Mouse (Mus musculus): ENCODE data around the gene Cfi.

DNA sequence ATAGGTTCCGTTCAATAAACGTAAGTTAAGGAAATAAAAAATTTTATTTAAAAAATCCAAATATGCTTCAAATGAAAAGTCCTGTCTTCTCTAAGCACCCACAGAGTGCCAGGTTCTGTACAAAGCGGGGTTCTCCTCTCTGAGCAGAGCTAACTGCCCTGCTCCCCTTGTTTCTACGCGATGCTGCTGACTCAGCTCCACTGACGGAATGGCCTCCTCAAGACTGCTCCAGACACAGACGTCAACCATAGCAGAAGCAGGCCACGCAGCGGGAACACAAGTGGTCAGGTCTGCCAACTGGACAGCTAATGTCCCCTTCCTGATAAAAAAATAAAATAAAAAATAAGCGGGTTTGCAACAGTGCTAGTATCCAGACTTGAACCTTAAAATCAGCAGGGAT, 10.8 kb upstream of the Cfi start:
- no peak for TF ChIP-seq EP300 (IDR thresholded peaks at IDR 0.05; ENCODE audit: low read depth)
- no peak for TF ChIP-seq CTCF (IDR thresholded peaks at IDR 0.05; ENCODE audit: low read depth)

All from heart, postnatal 0 days (tissue).